Comparison of ENCODE assay signal across 8 mouse cellular contexts in the genomic region with DNA sequence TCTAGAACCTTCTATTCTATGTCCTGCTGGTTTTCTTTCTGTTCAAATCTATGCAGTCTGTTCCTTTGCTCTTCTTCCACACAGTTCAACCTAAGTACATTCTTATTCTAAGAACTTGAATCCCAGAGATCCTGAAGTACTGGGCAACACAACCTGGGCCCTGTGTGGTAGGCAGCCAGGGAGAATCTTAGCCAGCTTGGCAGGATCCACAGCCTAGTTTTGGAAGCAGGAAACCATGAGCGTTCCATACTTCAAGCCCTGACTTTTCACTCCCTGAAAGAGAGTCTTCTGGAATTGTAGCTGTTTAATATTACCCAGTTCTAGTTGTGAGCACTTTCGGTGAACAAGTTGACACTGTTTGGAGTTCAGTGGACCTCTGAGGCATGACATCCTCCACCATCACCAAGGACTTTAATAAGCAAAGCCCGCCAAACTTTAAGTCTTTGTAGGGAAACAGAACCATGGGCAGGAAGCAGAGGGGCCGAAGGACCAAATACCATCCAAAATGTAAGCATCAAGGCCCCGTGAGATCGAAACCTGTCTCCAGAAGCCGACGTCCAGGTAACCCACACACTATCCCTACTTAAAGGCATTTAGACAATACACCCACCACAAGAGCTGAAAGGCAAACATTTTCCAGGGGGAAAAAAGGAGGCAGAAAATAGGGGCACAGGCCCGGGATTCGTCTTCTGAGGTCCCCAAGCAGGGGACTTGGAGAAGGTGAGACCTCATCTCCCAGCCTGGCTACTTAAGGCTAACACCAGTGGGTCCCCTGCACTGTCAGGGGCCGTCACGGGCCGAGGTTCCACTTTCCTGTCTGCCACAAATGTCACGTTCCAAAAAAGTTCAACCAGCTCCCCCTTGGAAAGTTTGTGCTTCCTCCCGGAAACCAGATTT. TPM values are rescaled to one million over a fixed set of nuclear protein-coding genes. Genes with fewer than 3 reads are reported as not detected.
DNase-seq lines count a peak whose midpoint lies in the region; ATAC-seq and TF ChIP-seq lines count a peak whose summit lies in the region.

No protein-coding gene starts in this region.

- WGBS in lung, adult 2 months: 6% methylated on average over 15 of the region's 15 CpGs
- 4% methylated on average over 15 of the region's 15 CpGs for WGBS in forebrain, embryonic 13.5 days
- whole genome bisulfite sequencing in kidney, postnatal 0 days: 3% methylated on average over 15 of the region's 15 CpGs
- 9% methylated on average over 15 of the region's 15 CpGs for WGBS in neural tube, embryonic 12.5 days

- DNase-seq in lung, adult 2 months: no peak
- no peak for DNase-seq in lung, adult 18-20 months
- peak; percentile 46 for DNase-seq in kidney, postnatal 0 days (ENCODE audit: low spot score)
- no peak for DNase-seq in right cerebral cortex, postnatal 4 days
- no peak for DNase-seq in spleen, postnatal 36 days (ENCODE audit: low spot score in 2 of 2)
- no peak for DNase-seq in cerebellum, adult 11-12 months

- H3K4me1 ChIP-seq in lung, adult 2 months (ENCODE audit: control insufficient read depth, insufficient read depth, low read length): peaks cover 30% of the 10 kb centered on the region
- H3K4me1 ChIP-seq in forebrain, embryonic 13.5 days: peaks cover 52% of the 10 kb centered on the region
- H3K4me1 ChIP-seq in kidney, postnatal 0 days (replicated peaks; ENCODE audit: insufficient read depth, low read length): peaks cover 36% of the 10 kb centered on the region
- H3K4me1 ChIP-seq in neural tube, embryonic 12.5 days: peaks cover 36% of the 10 kb centered on the region

- peak overlapping the region; percentile 84 for H3K4me2 ChIP-seq in forebrain, embryonic 13.5 days
- H3K4me2 ChIP-seq in kidney, postnatal 0 days (ENCODE audit: low read length): peak overlapping the region; percentile 68
- H3K4me2 ChIP-seq in neural tube, embryonic 12.5 days (replicated peaks): peak overlapping the region; percentile 89

- no peaks in the 10 kb centered on the region for H3K36me3 ChIP-seq in forebrain, embryonic 13.5 days (ENCODE audit: poor library complexity, severe bottlenecking)
- H3K36me3 ChIP-seq in kidney, postnatal 0 days (ENCODE audit: insufficient read depth, low read length): no peaks in the 10 kb centered on the region
- no peaks in the 10 kb centered on the region for H3K36me3 ChIP-seq in neural tube, embryonic 12.5 days

- H3K9ac ChIP-seq in forebrain, embryonic 13.5 days: peak overlapping the region; percentile 96
- H3K9ac ChIP-seq in kidney, postnatal 0 days (ENCODE audit: low read depth, low read length): peak overlapping the region; percentile 96
- H3K9ac ChIP-seq in neural tube, embryonic 12.5 days: peak overlapping the region; percentile 94

- ATAC-seq in forebrain, embryonic 13.5 days: peak; percentile 19; the same call in 1 of the 2 replicates
- no peak for ATAC-seq in kidney, postnatal 0 days (replicated peaks; ENCODE audit: low FRiP score, low read depth)
- peak; percentile 15; the same call in 1 of the 2 replicates for ATAC-seq in neural tube, embryonic 12.5 days (ENCODE audit: low FRiP score, low read depth)

- H3K4me3 ChIP-seq in lung, adult 2 months (replicated peaks; ENCODE audit: extremely low read depth, low read depth, low read length): peak overlapping the region; percentile 95
- H3K4me3 ChIP-seq in forebrain, embryonic 13.5 days: peak overlapping the region; percentile 84
- peak overlapping the region; percentile 94 for H3K4me3 ChIP-seq in kidney, postnatal 0 days (replicated peaks; ENCODE audit: low read depth, low read length)
- peak overlapping the region; percentile 82 for H3K4me3 ChIP-seq in neural tube, embryonic 12.5 days

- peaks cover 6% of the 10 kb centered on the region; the same call in 1 of the 2 replicates for H3K27me3 ChIP-seq in forebrain, embryonic 13.5 days
- H3K27me3 ChIP-seq in kidney, postnatal 0 days (ENCODE audit: insufficient read depth, low read length): no peaks in the 10 kb centered on the region
- H3K27me3 ChIP-seq in neural tube, embryonic 12.5 days (replicated peaks): no peaks in the 10 kb centered on the region

- TF ChIP-seq POLR2A in lung, adult 2 months (IDR thresholded peaks at IDR 0.05; ENCODE audit: borderline replicate concordance, extremely low read depth, low read depth, low read length): no peak

- TF ChIP-seq CTCF in lung, adult 2 months (IDR thresholded peaks at IDR 0.05; ENCODE audit: insufficient read depth, low read length): no peak
- TF ChIP-seq CTCF in kidney, postnatal 0 days (IDR thresholded peaks at IDR 0.05; ENCODE audit: low read depth): no peak

- H3K27ac ChIP-seq in forebrain, embryonic 13.5 days: peak overlapping the region; percentile 77
- peak overlapping the region; percentile 96 for H3K27ac ChIP-seq in kidney, postnatal 0 days
- H3K27ac ChIP-seq in neural tube, embryonic 12.5 days: peak overlapping the region; percentile 37; the same call in 1 of the 2 replicates

- H3K9me3 ChIP-seq in forebrain, embryonic 13.5 days (replicated peaks): no peaks in the 10 kb centered on the region
- H3K9me3 ChIP-seq in kidney, postnatal 0 days (replicated peaks; ENCODE audit: low read length): no peaks in the 10 kb centered on the region
- H3K9me3 ChIP-seq in neural tube, embryonic 12.5 days: no peaks in the 10 kb centered on the region

RNA-seq across cellular contexts. Expression of gene Amotl1, which starts 31.3 kb away (rescaled TPM):
- polyA plus RNA-seq in lung, adult 2 months (2012; rRNA removed): 36.6 and 47.1 TPM in 2 replicates
- polyA plus RNA-seq in forebrain, embryonic 13.5 days (2015; fragmentation: Nextera tagmentation; extraction: Ambion mirVana): 10.6 and 11.9 TPM in 2 replicates
- 12.0 and 12.8 TPM in 2 replicates for polyA plus RNA-seq in kidney, postnatal 0 days (2015; fragmentation: Nextera tagmentation; extraction: Ambion mirVana)
- 13.5 and 13.8 TPM in 2 replicates for polyA plus RNA-seq in neural tube, embryonic 12.5 days (2016; fragmentation: Nextera tagmentation; extraction: Ambion mirVana)

Comparison
In these comparisons a context has a peak if more than half of its experiments do, and no peak if none do; other contexts are left out.
1. H3K27ac ChIP-seq: peak in every context shown above with its lines; median percentile 96 in kidney, postnatal 0 days; 77 in forebrain, embryonic 13.5 days; 37 in neural tube, embryonic 12.5 days.